Mouse (Mus musculus): ENCODE results near the gene Bcap31. TPM values are rescaled to one million over a fixed set of nuclear protein-coding genes. Genes with fewer than 3 reads are reported as not detected.

Gene Bcap31
- total RNA-seq, 2 experiments from 2014 or later, result 278 to 286 TPM

DNA sequence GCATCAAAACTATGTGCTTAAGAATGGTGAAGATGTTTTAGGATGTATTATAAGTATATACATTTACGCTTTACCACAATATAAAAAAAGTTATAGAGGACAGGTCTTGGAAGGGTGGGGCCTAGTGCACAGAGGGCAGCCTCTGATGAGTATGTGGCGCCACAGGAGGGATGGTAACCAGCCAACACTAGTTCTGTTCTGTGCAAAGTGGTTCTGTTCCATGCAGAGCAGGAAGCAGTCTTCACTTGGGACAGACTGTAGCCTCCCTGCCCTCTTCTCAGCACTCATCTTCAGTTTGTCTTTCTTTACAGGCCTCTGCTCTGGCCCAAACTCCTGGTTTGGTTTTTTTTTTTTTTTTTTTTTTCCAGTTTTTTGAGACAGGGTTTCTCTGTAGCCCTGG, 31.8 kb downstream of the Bcap31 start:
- no peak for DNase-seq

DNA sequence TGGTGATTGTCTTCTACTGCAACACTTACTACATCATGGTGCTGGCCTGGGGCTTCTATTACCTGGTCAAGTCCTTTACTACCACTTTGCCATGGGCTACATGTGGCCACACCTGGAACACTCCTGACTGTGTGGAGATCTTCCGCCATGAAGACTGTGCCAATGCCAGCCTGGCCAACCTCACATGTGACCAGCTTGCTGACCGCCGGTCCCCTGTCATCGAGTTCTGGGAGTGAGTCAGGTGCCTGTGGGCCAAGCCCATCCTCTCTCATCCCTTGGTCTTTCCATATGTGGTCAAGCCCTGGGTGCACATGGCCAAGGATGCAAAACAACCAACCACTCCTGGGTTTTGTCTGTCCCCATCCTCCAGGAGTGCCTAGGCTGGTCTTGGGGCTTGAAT, 39.3 kb downstream of the Bcap31 start:
- no peak for DNase-seq

DNA sequence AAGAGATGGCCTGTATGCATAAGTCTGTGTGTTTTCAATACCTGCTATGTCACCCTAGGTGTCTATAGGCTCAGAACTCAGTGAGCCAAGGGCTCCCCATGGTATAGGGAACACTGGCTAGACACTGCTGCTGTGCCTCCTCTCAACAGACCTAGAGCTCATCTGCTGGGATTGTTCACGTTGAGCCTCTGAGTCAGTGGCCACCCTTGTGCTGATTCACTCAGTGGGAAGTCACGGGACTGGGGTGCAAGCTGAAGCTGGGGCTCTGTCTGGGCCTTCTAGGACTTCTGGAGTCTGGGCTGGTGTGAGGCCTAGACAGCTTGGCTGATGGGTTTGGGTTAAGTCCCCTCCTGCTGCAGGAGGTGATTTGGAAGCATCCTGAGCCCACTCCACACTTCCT, 40.7 kb downstream of the Bcap31 start:
- peak; percentile 54 to 58 for DNase-seq

DNA sequence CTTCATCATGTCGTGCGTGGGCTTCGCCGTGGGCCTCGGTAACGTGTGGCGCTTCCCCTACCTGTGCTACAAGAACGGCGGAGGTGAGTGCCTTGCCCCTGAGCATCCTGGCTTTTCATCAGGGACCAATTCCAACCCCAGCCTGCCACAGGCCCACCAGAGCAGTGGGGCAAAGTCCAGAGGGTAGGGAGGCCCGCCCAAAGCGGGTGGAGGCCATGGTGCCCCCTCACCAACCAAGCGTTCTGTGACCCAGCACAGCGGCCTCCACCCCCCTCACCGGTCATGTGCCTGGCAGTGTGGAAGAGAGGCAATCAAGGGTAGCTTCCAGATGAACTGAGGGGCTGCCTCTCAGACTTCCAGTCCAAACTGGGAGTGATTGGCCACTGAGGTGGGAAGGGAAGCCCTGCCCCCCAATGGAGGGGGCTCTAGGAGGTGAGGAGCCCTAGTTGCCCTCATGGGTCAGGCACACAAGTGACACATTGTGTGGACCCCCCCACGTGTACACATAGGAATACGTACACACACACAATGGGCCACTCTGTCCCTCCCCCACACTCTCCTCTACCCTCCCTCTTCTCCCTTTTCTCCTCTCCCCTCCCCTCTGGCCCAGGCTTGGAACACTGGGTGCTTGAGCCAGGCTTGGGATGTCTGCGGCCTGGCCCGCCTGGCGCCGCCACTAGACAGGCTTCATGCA, 41.9 kb downstream of the Bcap31 start:
- DNase-seq, result peak; percentile 29 to 45

- no peak for DNase-seq
Measured at GRCm38 (mm10) chrX:73673619-73673967, 42.4 kb downstream of the Bcap31 start.

GRCm38 (mm10) chrX:73672879-73673618, 42.9 kb downstream of the Bcap31 start, which contains the start of gene Slc6a8:
Gene Slc6a8, plus strand, starts transcription at chrX:73673150.
- peak; percentile 82 to 85 for DNase-seq

GRCm38 (mm10) chrX:73672031-73672431, 43.9 kb downstream of the Bcap31 start:
- peak; percentile 52 to 77 for DNase-seq

DNA sequence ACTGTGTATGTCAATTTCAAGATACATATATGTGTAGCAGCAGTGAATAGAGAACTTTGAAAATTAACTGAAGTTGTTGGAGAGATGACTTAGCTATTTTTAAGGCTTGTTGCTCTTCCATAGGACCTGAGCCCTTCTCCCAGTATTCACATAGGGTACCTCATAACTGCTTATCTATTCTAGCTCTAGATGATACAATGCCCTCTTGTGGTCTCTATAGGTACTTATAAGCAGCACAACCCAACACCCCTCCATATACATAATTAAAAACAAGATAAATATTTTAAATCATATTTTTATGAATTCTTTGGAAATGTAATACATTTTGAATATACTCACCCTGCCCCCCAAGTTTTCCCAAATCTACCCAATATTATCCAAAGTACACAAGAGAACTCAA, 52.8 kb downstream of the Bcap31 start:
- DNase-seq, result no peak

GRCm38 (mm10) chrX:73660284-73660665, 55.7 kb downstream of the Bcap31 start:
- no peak for DNase-seq

DNA sequence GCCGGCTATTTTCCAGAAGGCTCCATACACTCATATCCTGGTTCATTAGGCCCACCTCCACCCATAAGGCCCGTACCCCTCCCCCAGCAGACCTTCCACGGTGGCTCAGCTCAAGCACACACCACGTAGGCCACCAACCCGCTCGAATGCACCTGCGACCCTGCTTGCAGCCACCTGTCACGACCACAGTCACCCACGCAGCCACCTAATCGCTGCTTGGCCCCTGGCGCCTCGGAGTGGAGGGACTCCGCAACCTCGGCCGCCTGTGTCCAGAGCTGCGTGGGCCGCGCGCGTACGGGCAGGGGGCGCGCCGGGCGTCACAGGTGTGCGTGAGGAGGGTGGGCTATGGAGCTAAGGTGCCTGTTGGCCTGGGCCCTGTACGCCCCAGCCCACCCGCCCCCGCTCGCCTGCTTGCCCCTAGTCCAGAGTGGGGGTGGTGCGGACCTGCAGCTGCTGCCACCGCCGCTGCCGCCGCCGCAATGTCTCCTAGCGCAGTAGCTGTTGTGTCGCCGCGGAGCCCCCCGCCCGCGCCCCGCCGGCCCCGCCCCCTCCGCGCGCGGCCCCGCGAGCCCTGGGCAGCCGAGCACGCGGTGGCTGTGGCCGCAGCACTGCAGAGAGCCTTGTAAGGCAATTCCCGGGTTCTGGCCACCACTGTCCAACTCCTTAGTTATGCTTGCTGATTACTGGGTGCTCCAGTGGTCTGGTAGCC, 56.2 kb downstream of the Bcap31 start, which contains the start of gene Pnck:
Pnck (minus strand) TSS at position 543 of the 709 bp plus-strand sequence.
- no peak for DNase-seq

- no peak for DNase-seq
Measured at GRCm38 (mm10) chrX:73658936-73659574, 56.9 kb downstream of the Bcap31 start.

DNA sequence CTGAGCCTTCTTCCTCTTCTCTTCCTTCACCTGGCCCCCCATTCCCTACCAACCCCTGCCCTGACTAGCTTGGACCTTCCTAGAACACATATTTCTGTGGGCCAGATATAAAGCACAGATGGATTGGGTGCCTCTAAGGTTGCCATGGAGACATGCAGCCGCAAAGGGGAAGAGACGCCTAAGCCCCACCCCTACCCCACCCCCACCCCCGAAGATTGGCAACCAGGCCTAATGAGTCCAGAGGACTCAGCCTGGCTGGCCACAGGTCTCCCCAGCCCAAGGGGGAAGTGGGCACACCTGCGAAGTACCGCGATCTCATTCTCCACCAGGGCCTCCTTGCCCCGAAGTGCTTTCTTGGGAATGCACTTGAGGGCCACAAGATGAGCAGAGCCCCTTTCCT, 57.6 kb downstream of the Bcap31 start:
- DNase-seq, result no peak

GRCm38 (mm10) chrX:73655529-73655928, 60.4 kb downstream of the Bcap31 start:
- peak; percentile 25 to 71 for DNase-seq

- peak; percentile 61 to 78 for DNase-seq
Measured at GRCm38 (mm10) chrX:73654177-73654576, 61.8 kb downstream of the Bcap31 start.

DNA sequence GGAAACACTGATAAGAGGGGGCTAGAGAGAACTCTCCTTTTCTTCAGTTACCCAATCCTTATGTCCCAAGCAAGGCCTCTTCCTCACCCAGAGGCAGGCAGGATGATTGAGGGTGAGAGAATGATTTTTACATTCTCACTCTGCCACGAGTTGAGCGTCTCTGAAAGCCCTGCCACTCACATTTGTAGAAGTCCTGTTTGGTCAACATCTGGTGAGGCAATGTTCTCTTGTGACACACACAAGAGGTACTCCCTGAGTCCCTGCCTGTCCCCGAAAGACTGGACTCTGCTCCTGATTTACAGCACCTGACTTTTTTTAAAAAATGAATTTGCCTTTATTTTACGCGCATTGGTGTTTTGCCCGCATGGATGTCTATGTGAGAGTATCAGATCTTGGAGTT, 62.6 kb downstream of the Bcap31 start:
- no peak for DNase-seq

DNA sequence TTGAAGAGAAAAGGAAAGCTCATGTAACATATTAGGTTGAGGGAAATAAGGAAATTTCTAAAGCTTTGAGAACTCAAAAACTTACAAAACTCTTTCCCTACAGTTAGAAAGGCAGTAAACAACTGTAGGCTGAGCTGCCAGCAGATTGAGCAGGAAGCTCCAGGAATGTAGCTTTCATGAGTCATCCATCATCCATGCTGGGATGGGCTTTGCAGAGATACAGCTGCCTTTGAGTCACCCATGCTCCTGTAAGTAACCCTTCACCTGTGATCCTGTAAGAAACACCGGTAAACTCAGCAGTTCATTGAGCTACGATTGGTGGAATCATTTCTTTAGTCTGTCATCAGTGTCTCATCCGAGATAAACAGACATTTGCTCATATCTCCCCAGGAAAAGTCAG, 65.1 kb downstream of the Bcap31 start:
- DNase-seq, result no peak

- DNase-seq, result no peak
Measured at GRCm38 (mm10) chrX:73645121-73645520, 70.9 kb downstream of the Bcap31 start.

GRCm38 (mm10) chrX:73639901-73640469, 76.0 kb downstream of the Bcap31 start:
- peak; percentile 17 to 23 for DNase-seq

DNA sequence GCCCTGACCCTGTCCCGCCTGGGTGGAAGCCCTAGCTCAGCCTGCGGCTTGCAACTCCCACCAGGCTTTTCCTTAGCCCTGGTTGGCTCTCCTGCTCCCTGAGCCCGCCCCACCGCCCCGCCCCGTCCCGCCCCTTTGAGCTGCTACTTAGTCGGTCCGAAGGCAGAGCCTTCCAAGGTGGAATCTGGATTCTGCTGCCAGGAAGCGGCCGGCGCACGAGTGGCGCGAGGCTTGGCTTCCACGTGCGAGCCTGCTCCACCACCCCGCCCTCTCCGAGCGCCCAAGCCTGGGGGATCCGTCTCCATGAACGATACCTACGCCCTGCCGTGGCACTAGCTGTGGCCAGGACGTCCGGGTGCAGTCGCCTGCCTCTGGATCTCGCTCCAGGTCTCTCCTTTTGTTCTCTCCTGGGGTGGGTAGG, 76.7 kb downstream of the Bcap31 start, which contains the start of gene Dusp9:
Dusp9 (plus strand) TSS at position 165 of the 421 bp plus-strand sequence.
- DNase-seq, result peak; percentile 54 to 55

DNA sequence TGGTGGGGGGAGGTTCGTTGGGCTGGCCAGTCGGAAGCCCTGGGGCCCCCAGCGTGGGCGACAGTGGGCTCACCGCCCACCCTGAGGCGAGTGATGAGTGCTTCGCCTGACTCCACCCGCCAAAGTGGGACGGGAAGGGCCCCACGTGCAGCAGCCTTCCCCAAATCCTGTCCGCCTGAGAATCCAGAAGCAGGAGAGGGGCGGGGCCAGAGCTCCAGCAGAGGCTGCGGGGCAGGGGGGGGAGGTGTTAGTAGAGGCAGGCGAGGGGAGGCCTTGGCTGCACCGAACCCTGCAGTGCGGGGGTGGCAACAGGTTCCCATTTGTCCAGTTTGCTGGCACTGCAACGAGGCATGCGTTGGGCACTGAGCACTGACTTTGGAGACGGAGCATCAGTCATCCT, 78.6 kb downstream of the Bcap31 start:
- peak; percentile 15 to 37 for DNase-seq
